Mouse (Mus musculus) MEL (cell line): ENCODE results near the gene Lhfpl1.
"Not testable (repeated sequence)": the region's sequence is repeated elsewhere in the genome, so short reads cannot be mapped to it uniquely, and the experiment has no call there.

Experiments
- CHD2 ChIP-seq: IDR thresholded peaks from 2 replicates; pipeline ENCODE4 v1.6.1; 2011; ENCODE audit warnings: low read length, improper control_type of control experiment
- CTCF ChIP-seq, 3 experiments: IDR thresholded peaks in 2 of 3; conservative IDR thresholded peaks in 1 of 3; 2 replicates each; pipeline ENCODE4 v1.5.1; 2011 to 2012; ENCODE audit warnings: low read length in 3 of 3, low read depth in 2 of 3, mild to moderate bottlenecking in 2 of 3, improper control_type of control experiment in 1 of 3, inconsistent platforms in 1 of 3, mixed read lengths in 1 of 3, moderate library complexity in 1 of 3; ENCODE audit not compliant: control insufficient read depth in 1 of 3, insufficient read depth in 1 of 3, poor library complexity in 1 of 3, severe bottlenecking in 1 of 3
- E2F4 ChIP-seq: IDR thresholded peaks from 2 replicates; pipeline ENCODE4 v1.6.1; 2011; ENCODE audit warnings: low read depth, low read length, improper control_type of control experiment, borderline replicate concordance
- ELF1 ChIP-seq: IDR thresholded peaks from 2 replicates; pipeline ENCODE4 v1.6.1; 2014; ENCODE audit warnings: low read depth, mild to moderate bottlenecking, inconsistent platforms, low read length, improper control_type of control experiment, moderate library complexity
- EP300 ChIP-seq, 2 experiments: IDR thresholded peaks; 2 replicates each; pipeline ENCODE4 v1.6.1; 2011; ENCODE audit warnings: improper control_type of control experiment in 2 of 2, low read length in 2 of 2, low read depth in 1 of 2, mild to moderate bottlenecking in 1 of 2
- GATA1 ChIP-seq: IDR thresholded peaks from 2 replicates; pipeline ENCODE4 v1.6.1; 2011; ENCODE audit warnings: low read depth, low read length, improper control_type of control experiment
- MAX ChIP-seq: IDR thresholded peaks from 2 replicates; pipeline ENCODE4 v1.6.1; 2011; ENCODE audit warnings: low read length, improper control_type of control experiment
- POLR2A ChIP-seq, 2 experiments: IDR thresholded peaks; 2 replicates each; pipeline ENCODE4 v1.6.1; 2011 to 2012; ENCODE audit warnings: low read length in 2 of 2, mild to moderate bottlenecking in 2 of 2, control low read depth in 1 of 2, improper control_type of control experiment in 1 of 2, low read depth in 1 of 2, moderate library complexity in 1 of 2; ENCODE audit not compliant: control insufficient read depth in 1 of 2, insufficient read depth in 1 of 2, poor library complexity in 1 of 2
- POLR2AphosphoS2 ChIP-seq: IDR thresholded peaks from 2 replicates; pipeline ENCODE4 v1.6.1; 2011; ENCODE audit warnings: low read length, improper control_type of control experiment
- POLR2AphosphoS5 ChIP-seq: IDR thresholded peaks from 2 replicates; pipeline ENCODE4 v1.6.1; 2012; ENCODE audit warnings: low read depth, borderline replicate concordance, mild to moderate bottlenecking, inconsistent platforms, low read length, moderate library complexity, mixed read lengths
- TCF12 ChIP-seq: IDR thresholded peaks from 2 replicates; pipeline ENCODE4 v1.6.1; 2014; ENCODE audit warnings: low read depth, mild to moderate bottlenecking, inconsistent platforms, low read length, improper control_type of control experiment, moderate library complexity
- USF1 ChIP-seq: IDR thresholded peaks from 2 replicates; pipeline ENCODE4 v1.6.1; 2014; ENCODE audit warnings: low read depth, mild to moderate bottlenecking, inconsistent platforms, low read length, improper control_type of control experiment, moderate library complexity
- ZMIZ1 ChIP-seq: IDR thresholded peaks from 2 replicates; pipeline ENCODE4 v1.6.1; 2012; ENCODE audit warnings: low read depth, mild to moderate bottlenecking, inconsistent platforms, low read length, improper control_type of control experiment, moderate library complexity

- TF ChIP-seq POLR2A (IDR thresholded peaks at IDR 0.05; ENCODE audit: control insufficient read depth in 1 of 2, insufficient read depth in 1 of 2, low read depth in 1 of 2, low read length in 2 of 2, poor library complexity in 1 of 2); GATA1; CTCF (IDR thresholded peaks at IDR 0.05 in 2 of 3, conservative IDR thresholded peaks at IDR 0.05 in 1 of 3; ENCODE audit: control insufficient read depth in 1 of 3, insufficient read depth in 1 of 3, low read depth in 2 of 3, low read length in 3 of 3, poor library complexity in 1 of 3, severe bottlenecking in 1 of 3); EP300 (IDR thresholded peaks at IDR 0.05; ENCODE audit: low read depth in 1 of 2, low read length in 2 of 2); MAX; POLR2AphosphoS2; POLR2AphosphoS5; CHD2; E2F4; USF1; TCF12; ELF1; ZMIZ1: not testable (repeated sequence)
Measured at GRCm38 (mm10) chrX:145300232-145300631, 48.7 kb downstream of the Lhfpl1 start.
